Mouse (Mus musculus) embryo, embryonic 9.5 days (tissue): ENCODE measurements at regions not wholly inside any gene's neighbourhood (a gene's known extent, or its start where the extent isn't known, plus 50 kb on each side); places are given as distances from the start of the nearest gene placed in this dataset.
A peak's percentile ranks its signal among the peaks of the same experiment; 100 is the strongest.

Source experiments
- DNase-seq: peaks from one replicate; pipeline ENCODE4 v3.0.0-alpha.2; 2017; ENCODE audit errors: extremely low spot score

- no peak for DNase-seq
Measured at GRCm38 (mm10) chr15:62221024-62221819, 1298.4 kb upstream of the A1bg start.

- no peak for DNase-seq
Measured at GRCm38 (mm10) chr15:62220620-62221019, 1297.8 kb upstream of the A1bg start.

- no peak for DNase-seq
Measured at GRCm38 (mm10) chr15:62219934-62220540, 1297.2 kb upstream of the A1bg start.

GRCm38 (mm10) chr15:62218346-62219080 lies 1295.7 kb upstream of the A1bg start:
- DNase-seq: no peak

GRCm38 (mm10) chr15:62216688-62217477 lies 1294.1 kb upstream of the A1bg start:
- DNase-seq: peak; percentile 39

GRCm38 (mm10) chr15:62215616-62216398 lies 1293.0 kb upstream of the A1bg start:
- no peak for DNase-seq

GRCm38 (mm10) chr15:62214300-62214699 lies 1291.5 kb upstream of the A1bg start:
- no peak for DNase-seq

GRCm38 (mm10) chr15:62212283-62212910 lies 1289.6 kb upstream of the A1bg start:
- no peak for DNase-seq

- no peak for DNase-seq
Measured at GRCm38 (mm10) chr15:62209881-62210481, 1287.2 kb upstream of the A1bg start.

- DNase-seq: no peak
Measured at GRCm38 (mm10) chr15:62209296-62209695, 1286.5 kb upstream of the A1bg start.

- DNase-seq: no peak
Measured at GRCm38 (mm10) chr15:62206502-62206902, 1283.7 kb upstream of the A1bg start.

GRCm38 (mm10) chr15:62203951-62204905 lies 1281.4 kb upstream of the A1bg start:
- DNase-seq: no peak

- DNase-seq: no peak
Measured at GRCm38 (mm10) chr15:62202781-62203375, 1280.1 kb upstream of the A1bg start.

GRCm38 (mm10) chr15:62198721-62199120 lies 1275.9 kb upstream of the A1bg start:
- no peak for DNase-seq

GRCm38 (mm10) chr15:62198194-62198593 lies 1275.4 kb upstream of the A1bg start:
- no peak for DNase-seq

- DNase-seq: no peak
Measured at GRCm38 (mm10) chr15:62195440-62195839, 1272.6 kb upstream of the A1bg start.

GRCm38 (mm10) chr15:62192706-62193105 lies 1269.9 kb upstream of the A1bg start:
- DNase-seq: no peak

GRCm38 (mm10) chr15:62191641-62192040 lies 1268.8 kb upstream of the A1bg start:
- no peak for DNase-seq
